Mouse (Mus musculus) CD4-positive, CD25-positive, alpha-beta regulatory T cell, adult 4 months (primary cell): ENCODE data around the gene Prkce. TPM values are rescaled to one million over a fixed set of nuclear protein-coding genes. Genes with fewer than 3 reads are reported as not detected.

Experiments
- ATAC-seq: one replicate; pipeline ENCODE4 v1.8.0; 2017
- polyA plus RNA-seq, 2 experiments: library from polyadenylated mRNA; unstranded; fragments of 100-300 nt; shearing (Covaris generic); gene quantifications; one replicate each; pipeline ENCODE4 v1.2.1; 2017

The Prkce gene
- polyA plus RNA-seq, 2 experiments from 2014 or later = 3.5 to 4.6 TPM

GRCm38 (mm10) chr17:86263985-86264649 is 96.5 kb downstream of the Prkce start:
- ATAC-seq = no peak

- ATAC-seq = no peak
Measured at GRCm38 (mm10) chr17:86266051-86266450, 98.5 kb downstream of the Prkce start.

GRCm38 (mm10) chr17:86267126-86267760 is 99.7 kb downstream of the Prkce start:
- no peak for ATAC-seq

- ATAC-seq = no peak
Measured at GRCm38 (mm10) chr17:86269639-86270038, 102.1 kb downstream of the Prkce start.

GRCm38 (mm10) chr17:86270523-86270922 is 102.9 kb downstream of the Prkce start:
- no peak for ATAC-seq

GRCm38 (mm10) chr17:86271277-86271676 is 103.7 kb downstream of the Prkce start:
- ATAC-seq = no peak

- no peak for ATAC-seq
Measured at GRCm38 (mm10) chr17:86272961-86273360, 105.4 kb downstream of the Prkce start.

- ATAC-seq = no peak
Measured at GRCm38 (mm10) chr17:86273566-86274349, 106.2 kb downstream of the Prkce start.

GRCm38 (mm10) chr17:86274350-86274744 is 106.8 kb downstream of the Prkce start:
- ATAC-seq = no peak

GRCm38 (mm10) chr17:86276381-86276780 is 108.8 kb downstream of the Prkce start:
- no peak for ATAC-seq

- no peak for ATAC-seq
Measured at GRCm38 (mm10) chr17:86277032-86277798, 109.6 kb downstream of the Prkce start.

- peak; percentile 23 for ATAC-seq
Measured at GRCm38 (mm10) chr17:86277999-86278526, 110.5 kb downstream of the Prkce start.

- ATAC-seq = no peak
Measured at GRCm38 (mm10) chr17:86279751-86280150, 112.2 kb downstream of the Prkce start.

GRCm38 (mm10) chr17:86283741-86284140 is 116.2 kb downstream of the Prkce start:
- ATAC-seq = no peak

GRCm38 (mm10) chr17:86285058-86285457 is 117.5 kb downstream of the Prkce start:
- no peak for ATAC-seq

- no peak for ATAC-seq
Measured at GRCm38 (mm10) chr17:86286747-86287271, 119.2 kb downstream of the Prkce start.

- ATAC-seq = no peak
Measured at GRCm38 (mm10) chr17:86292711-86293110, 125.1 kb downstream of the Prkce start.

GRCm38 (mm10) chr17:86293247-86293744 is 125.7 kb downstream of the Prkce start:
- peak; percentile 85 for ATAC-seq

- ATAC-seq = peak; percentile 16
Measured at GRCm38 (mm10) chr17:86299576-86299975, 132.0 kb downstream of the Prkce start.

GRCm38 (mm10) chr17:86300774-86301595 is 133.4 kb downstream of the Prkce start:
- peak; percentile 89 for ATAC-seq

GRCm38 (mm10) chr17:86302266-86302665 is 134.7 kb downstream of the Prkce start:
- ATAC-seq = no peak
